Mouse (Mus musculus): ENCODE measurements at regions not wholly inside any gene's neighbourhood (a gene's known extent, or its start where the extent isn't known, plus 50 kb on each side); places are given as distances from the start of the nearest gene placed in this dataset.

DNA sequence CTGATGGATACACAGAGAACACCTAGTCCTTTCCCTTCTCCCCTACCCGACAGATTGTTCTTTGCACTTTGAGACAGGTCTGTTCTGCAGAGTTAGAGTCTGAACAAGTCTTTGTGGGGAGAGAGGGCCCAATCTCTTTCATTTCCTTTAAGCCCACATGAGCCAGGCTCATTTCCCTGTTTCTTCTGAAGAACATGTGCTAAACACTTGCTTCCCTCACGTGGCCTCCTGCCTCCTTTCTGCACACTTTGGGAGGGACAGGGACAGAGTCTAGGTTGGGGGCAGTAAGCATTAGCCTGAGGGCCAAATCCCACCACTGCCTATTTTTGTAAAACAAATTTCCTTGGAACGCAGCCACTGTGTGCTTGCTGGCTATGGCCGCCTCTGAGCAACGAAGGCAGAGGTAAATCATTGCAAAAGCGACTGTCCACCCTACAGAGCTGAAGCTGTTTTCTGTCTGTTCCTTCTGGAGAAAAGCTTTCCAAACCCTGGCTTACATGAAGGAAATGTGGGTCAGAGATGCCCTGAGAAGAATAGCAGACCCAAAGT lies 170.6 kb upstream of the Kbtbd8 start:
- TF ChIP-seq POLR2A (IDR thresholded peaks at IDR 0.05; ENCODE audit: borderline replicate concordance, extremely low read depth, low read depth, low read length) (no peak), CTCF (IDR thresholded peaks at IDR 0.05; ENCODE audit: insufficient read depth, low read length) (no peak)
- DNase-seq: no peak
- Histone ChIP-seq H3K4me1 (ENCODE audit: control insufficient read depth, insufficient read depth, low read length) (no peaks in the 10 kb centered on the region), H3K4me3 (replicated peaks; ENCODE audit: extremely low read depth, low read depth, low read length) (no peak overlapping the region)
- WGBS: 78% methylated on average over 6 of the region's 6 CpGs

DNA sequence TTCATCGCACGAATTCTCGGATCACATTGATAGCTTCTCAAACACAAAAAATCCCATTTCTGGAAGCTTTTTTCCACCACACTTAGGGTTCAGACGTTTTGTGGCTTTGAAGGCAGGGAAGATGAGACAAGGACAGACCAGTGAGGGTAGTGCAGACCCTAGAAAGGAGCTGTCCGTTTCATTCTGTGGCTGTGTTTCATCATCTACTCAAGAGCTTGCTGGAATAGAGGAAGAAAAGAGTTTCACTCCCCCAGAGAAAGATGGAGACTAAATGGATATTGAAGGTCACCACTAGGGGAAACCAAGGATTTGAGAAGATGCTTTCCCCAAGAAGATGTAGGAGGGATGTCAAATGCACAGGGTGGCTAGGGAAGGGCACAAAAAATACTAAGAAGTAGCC lies 171.3 kb upstream of the Kbtbd8 start:
- H3K4me1 ChIP-seq (ENCODE audit: control insufficient read depth, insufficient read depth, low read length): no peaks in the 10 kb centered on the region
- no peak overlapping the region for H3K4me3 ChIP-seq (replicated peaks; ENCODE audit: extremely low read depth, low read depth, low read length)
- WGBS: 81% methylated on average over 5 of the region's 5 CpGs

DNA sequence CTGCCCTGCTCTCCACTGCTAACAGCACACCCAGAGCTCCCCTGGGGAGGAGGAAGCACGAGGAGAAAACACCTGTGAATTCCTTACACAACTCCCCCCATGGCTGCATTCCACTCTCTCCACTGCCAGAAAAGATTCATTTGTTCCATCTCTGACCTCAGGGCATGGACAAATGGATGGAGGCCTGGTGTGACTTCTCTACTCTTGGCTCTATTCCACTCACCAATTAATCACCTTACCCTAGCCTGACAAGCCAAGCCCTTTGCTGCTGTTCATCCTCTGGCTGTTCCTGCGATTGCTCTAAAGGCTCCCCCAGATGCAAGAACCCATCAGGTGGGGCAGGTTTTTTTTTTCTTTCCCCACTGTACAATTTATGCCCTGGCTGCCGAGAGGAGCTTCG lies 172.8 kb upstream of the Kbtbd8 start:
- Histone ChIP-seq H3K4me3 (replicated peaks; ENCODE audit: extremely low read depth, low read depth, low read length) (no peak overlapping the region), H3K4me1 (ENCODE audit: control insufficient read depth, insufficient read depth, low read length) (no peaks in the 10 kb centered on the region)
- TF ChIP-seq CTCF (IDR thresholded peaks at IDR 0.05; ENCODE audit: insufficient read depth, low read length): no peak
- no peak for TF ChIP-seq POLR2A (IDR thresholded peaks at IDR 0.05; ENCODE audit: borderline replicate concordance, extremely low read depth, low read depth, low read length)
- WGBS: 51% methylated on average over 4 of the region's 4 CpGs
- no peak for DNase-seq

More for the DNA sequence above, 171.3 kb upstream of the Kbtbd8 start:
- TF ChIP-seq POLR2A (IDR thresholded peaks at IDR 0.05; ENCODE audit: borderline replicate concordance, extremely low read depth, low read depth, low read length) (no peak), CTCF (IDR thresholded peaks at IDR 0.05; ENCODE audit: insufficient read depth, low read length) (no peak)
- no peak for DNase-seq

DNA sequence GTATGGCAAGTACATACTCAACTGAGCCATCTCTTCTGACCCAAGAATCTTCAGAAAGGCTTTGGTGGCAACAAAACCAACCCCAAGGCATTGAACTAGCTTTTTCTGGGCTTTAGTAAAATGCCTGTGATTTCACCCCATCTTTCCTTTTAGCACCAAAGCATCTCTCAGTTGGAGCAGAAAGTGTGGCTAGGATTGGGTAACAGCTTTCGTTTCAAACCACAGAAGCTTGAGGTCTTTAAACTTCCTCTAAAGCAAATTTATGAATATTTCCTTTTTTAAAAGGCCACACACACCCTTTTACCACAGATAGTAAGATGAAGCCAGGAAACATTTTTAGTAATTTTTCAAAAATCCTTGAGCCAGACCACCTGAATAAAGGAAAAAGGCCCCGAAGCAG lies 178.1 kb upstream of the Kbtbd8 start:
- TF ChIP-seq CTCF (IDR thresholded peaks at IDR 0.05; ENCODE audit: insufficient read depth, low read length) (no peak), POLR2A (IDR thresholded peaks at IDR 0.05; ENCODE audit: borderline replicate concordance, extremely low read depth, low read depth, low read length) (no peak)
- no peak for DNase-seq
- 79% methylated on average over 2 of the region's 2 CpGs for WGBS
- H3K4me3 ChIP-seq (replicated peaks; ENCODE audit: extremely low read depth, low read depth, low read length): no peak overlapping the region
- H3K4me1 ChIP-seq (ENCODE audit: control insufficient read depth, insufficient read depth, low read length): no peaks in the 10 kb centered on the region

DNA sequence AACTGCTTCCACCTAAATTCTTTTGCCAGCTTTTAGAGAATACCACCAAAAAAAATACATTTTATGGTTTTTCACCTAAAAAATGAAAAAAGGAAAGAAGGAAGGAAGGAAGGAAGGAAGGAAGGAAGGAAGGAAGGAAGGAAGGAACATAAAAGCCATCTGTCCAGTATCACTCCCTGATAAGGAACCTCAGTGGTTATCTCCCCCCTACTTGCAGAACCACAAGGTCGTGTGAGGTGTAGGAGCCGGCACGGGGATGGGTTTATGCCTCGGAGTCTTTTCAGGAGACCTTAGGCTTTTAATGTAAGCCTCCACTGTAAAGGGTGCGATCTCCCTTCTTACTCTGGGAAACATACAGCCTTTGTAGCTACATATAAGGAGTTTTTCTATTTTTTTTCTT lies 180.8 kb upstream of the Kbtbd8 start:
- H3K4me3 ChIP-seq (replicated peaks; ENCODE audit: extremely low read depth, low read depth, low read length): no peak overlapping the region
- no peak for TF ChIP-seq CTCF (IDR thresholded peaks at IDR 0.05; ENCODE audit: insufficient read depth, low read length)
- no peak for TF ChIP-seq POLR2A (IDR thresholded peaks at IDR 0.05; ENCODE audit: borderline replicate concordance, extremely low read depth, low read depth, low read length)
- WGBS: 69% methylated on average over 5 of the region's 5 CpGs
- no peak for DNase-seq
- no peaks in the 10 kb centered on the region for H3K4me1 ChIP-seq (ENCODE audit: control insufficient read depth, insufficient read depth, low read length)

DNA sequence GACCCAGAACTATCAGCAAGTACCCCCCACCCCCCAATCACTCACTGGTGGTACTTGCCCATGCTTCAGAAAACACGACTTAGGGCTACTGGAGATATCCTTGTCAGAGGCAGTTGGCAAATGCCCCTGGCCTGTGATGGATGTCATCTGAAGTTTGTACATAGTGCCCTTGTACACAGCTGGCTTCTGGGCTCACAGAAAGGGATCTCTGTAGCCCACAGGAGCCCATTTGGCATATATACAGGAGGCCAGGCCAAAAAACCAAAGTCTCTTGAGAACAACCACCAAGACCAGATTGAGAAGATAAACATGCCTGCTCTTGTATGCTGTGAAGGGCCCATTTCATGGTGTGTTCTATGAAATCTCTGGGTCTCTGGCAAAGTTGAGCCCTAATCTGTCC lies 181.3 kb upstream of the Kbtbd8 start:
- no peak overlapping the region for H3K4me3 ChIP-seq (replicated peaks; ENCODE audit: extremely low read depth, low read depth, low read length)
- DNase-seq: no peak
- 68% methylated on average over 1 of the region's 1 CpGs for WGBS
- H3K4me1 ChIP-seq (ENCODE audit: control insufficient read depth, insufficient read depth, low read length): no peaks in the 10 kb centered on the region
- no peak for TF ChIP-seq CTCF (IDR thresholded peaks at IDR 0.05; ENCODE audit: insufficient read depth, low read length)
- TF ChIP-seq POLR2A (IDR thresholded peaks at IDR 0.05; ENCODE audit: borderline replicate concordance, extremely low read depth, low read depth, low read length): no peak

DNA sequence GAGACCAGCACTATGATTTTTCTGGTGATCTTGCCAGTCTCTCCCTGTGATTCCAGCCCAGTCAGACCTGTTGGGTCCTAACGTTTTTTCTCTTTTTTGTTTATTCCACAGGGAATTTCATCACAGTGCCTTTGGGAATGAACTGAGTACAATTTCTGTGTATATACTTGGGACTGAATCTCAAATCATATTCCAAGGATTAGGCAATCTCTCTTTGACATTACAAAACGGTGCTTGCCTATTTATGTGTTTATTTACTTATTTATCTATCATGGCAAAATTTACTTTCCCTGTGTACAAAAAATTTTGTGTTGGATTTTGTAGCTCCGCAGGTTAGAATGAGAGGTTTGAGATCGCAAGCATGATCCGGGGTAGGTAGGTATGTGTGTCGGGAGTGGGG lies 189.2 kb upstream of the Kbtbd8 start:
- no peak for DNase-seq
- Histone ChIP-seq H3K4me1 (ENCODE audit: control insufficient read depth, insufficient read depth, low read length) (no peaks in the 10 kb centered on the region), H3K4me3 (replicated peaks; ENCODE audit: extremely low read depth, low read depth, low read length) (no peak overlapping the region)
- no peak for TF ChIP-seq POLR2A (IDR thresholded peaks at IDR 0.05; ENCODE audit: borderline replicate concordance, extremely low read depth, low read depth, low read length)
- no peak for TF ChIP-seq CTCF (IDR thresholded peaks at IDR 0.05; ENCODE audit: insufficient read depth, low read length)
- 83% methylated on average over 6 of the region's 6 CpGs for WGBS

DNA sequence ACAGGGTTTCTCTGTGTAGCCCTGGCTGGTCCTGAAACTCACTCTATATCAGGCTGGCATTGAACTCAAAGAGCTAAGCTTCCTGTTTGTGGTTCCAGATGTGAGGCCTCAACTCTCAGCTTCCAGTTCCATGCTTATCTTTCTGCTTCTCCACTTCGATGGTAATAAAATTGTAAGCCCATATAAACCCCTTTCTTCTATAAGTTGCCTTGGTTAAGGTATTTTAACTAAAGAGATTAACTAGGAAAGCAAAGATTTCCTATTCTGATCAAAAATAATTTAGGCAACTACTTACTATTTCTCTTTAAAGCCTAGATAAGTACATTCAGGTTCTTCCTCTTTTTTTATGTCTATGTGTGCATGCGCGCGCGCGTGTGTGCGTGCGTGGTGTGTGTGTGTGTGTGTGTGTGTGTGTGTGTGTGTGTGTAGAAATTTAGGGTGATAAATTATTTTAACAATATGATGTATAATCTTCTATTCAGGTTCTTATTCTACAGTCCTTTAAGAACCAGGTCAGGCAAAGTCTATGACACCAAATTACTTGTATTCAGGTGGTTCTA lies 190.3 kb upstream of the Kbtbd8 start:
- no peak for TF ChIP-seq POLR2A (IDR thresholded peaks at IDR 0.05; ENCODE audit: borderline replicate concordance, extremely low read depth, low read depth, low read length)
- TF ChIP-seq CTCF (IDR thresholded peaks at IDR 0.05; ENCODE audit: insufficient read depth, low read length): no peak
- Histone ChIP-seq H3K4me3 (replicated peaks; ENCODE audit: extremely low read depth, low read depth, low read length) (no peak overlapping the region), H3K4me1 (ENCODE audit: control insufficient read depth, insufficient read depth, low read length) (no peaks in the 10 kb centered on the region)
- DNase-seq: no peak
- 90% methylated on average over 8 of the region's 8 CpGs for WGBS

DNA sequence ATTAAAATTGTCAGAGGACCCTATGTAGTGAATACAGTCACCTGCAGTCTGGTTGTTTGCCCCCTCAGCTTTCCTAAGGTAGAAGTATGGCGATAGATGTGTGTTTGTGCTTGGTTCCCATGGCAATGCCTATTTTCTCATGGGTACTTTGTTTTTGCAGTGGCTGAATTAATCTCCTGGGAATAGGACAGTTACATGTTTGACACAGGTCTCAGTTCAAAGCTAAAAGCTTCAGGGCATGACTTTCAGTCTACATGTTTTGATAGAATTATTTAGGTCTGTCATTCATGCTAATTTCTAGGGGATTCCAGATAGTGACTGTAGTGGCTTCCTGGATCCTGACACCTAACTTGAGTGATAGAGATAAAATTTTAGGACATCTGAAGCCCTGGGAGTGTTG lies 191.6 kb upstream of the Kbtbd8 start:
- 86% methylated on average over 1 of the region's 1 CpGs for whole genome bisulfite sequencing
- Histone ChIP-seq H3K4me3 (replicated peaks; ENCODE audit: extremely low read depth, low read depth, low read length) (no peak overlapping the region), H3K4me1 (ENCODE audit: control insufficient read depth, insufficient read depth, low read length) (no peaks in the 10 kb centered on the region)

DNA sequence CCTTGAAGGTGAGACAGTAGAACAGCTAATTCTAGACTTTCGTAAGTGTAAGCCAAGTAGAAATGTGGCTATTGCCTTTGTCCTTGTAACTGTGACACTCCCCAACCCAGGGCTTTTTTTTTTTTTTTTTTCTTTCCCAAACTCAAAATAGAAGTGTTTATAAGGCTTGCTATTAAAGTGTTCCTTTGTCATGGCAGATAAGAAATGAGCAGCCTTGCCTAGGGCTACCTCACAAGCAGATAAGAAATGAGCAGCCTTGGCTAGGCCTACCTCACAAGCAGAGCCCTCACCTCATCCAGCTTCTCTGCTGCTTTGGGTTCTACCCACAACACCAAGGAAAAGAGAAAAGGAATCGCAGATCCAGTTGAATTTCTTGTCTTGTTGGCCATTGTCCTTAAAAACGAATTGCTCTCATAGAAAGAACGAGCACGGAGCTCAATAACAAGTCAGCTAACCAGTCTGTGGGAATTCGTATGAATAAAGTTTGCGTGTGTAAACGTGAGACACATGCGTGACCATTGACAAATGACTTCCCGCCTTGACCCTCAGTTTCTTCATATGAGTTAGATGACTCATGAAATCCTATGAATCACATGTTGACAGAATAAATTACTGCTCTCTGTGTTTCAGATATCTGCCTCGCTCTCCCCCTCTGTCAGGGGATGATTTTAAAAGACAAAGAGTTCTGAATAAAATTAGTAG lies 192.6 kb upstream of the Kbtbd8 start:
- H3K4me3 ChIP-seq (replicated peaks; ENCODE audit: extremely low read depth, low read depth, low read length): no peak overlapping the region
- TF ChIP-seq POLR2A (IDR thresholded peaks at IDR 0.05; ENCODE audit: borderline replicate concordance, extremely low read depth, low read depth, low read length) (no peak), CTCF (IDR thresholded peaks at IDR 0.05; ENCODE audit: insufficient read depth, low read length) (no peak)
- WGBS: 86% methylated on average over 11 of the region's 11 CpGs
- no peaks in the 10 kb centered on the region for H3K4me1 ChIP-seq (ENCODE audit: control insufficient read depth, insufficient read depth, low read length)
- DNase-seq: no peak

More for the DNA sequence above, 191.6 kb upstream of the Kbtbd8 start:
- no peak for DNase-seq
- TF ChIP-seq POLR2A (IDR thresholded peaks at IDR 0.05; ENCODE audit: borderline replicate concordance, extremely low read depth, low read depth, low read length): no peak
- no peak for TF ChIP-seq CTCF (IDR thresholded peaks at IDR 0.05; ENCODE audit: insufficient read depth, low read length)

Measured in lung, adult 2 months (tissue).